Mouse (Mus musculus): Measurements from ENCODE around the gene Exoc3. TPM values are rescaled to one million over a fixed set of nuclear protein-coding genes. Genes with fewer than 3 reads are reported as not detected.

Exoc3 gene
- polyA plus RNA-seq (2012; rRNA removed) = 50.8 and 83.6 TPM in 2 replicates

GRCm38 (mm10) chr13:74208317-74208985 lies at the start of gene Exoc3:
Gene Exoc3 (minus strand): TSS chr13:74208732.

GRCm38 (mm10) chr13:74121141-74121602 lies 87.4 kb downstream of the Exoc3 start, which contains the start of gene Slc9a3:
Gene Slc9a3 (plus strand): TSS chr13:74121457.

Other genes starting within 250 kb of the Exoc3 start
- gene Zdhhc11, start 244.9 kb downstream of the Exoc3 start, polyA plus RNA-seq (2012; rRNA removed) = 0.04 TPM in 1 of 2 replicates, not detected in the other
- gene Tppp, start 199.3 kb downstream of the Exoc3 start, polyA plus RNA-seq (2012; rRNA removed) = 1.8 and 2.9 TPM in 2 replicates
- 16.9 and 22.0 TPM in 2 replicates for gene Cep72, start 146.4 kb downstream of the Exoc3 start, polyA plus RNA-seq (2012; rRNA removed)
- gene Slc9a3, start 87.3 kb downstream of the Exoc3 start, polyA plus RNA-seq (2012; rRNA removed) = not detected in 2 replicates
- gene Ahrr, start 83.6 kb upstream of the Exoc3 start, polyA plus RNA-seq (2012; rRNA removed) = 1.4 and 2.2 TPM in 2 replicates
- 78.0 and 119 TPM in 2 replicates for gene Pdcd6, start 108.8 kb upstream of the Exoc3 start, polyA plus RNA-seq (2012; rRNA removed)
- gene Sdha, start 141.5 kb upstream of the Exoc3 start, polyA plus RNA-seq (2012; rRNA removed) = 142 and 157 TPM in 2 replicates
- 28.5 and 48.1 TPM in 2 replicates for gene Ccdc127, start 141.6 kb upstream of the Exoc3 start, polyA plus RNA-seq (2012; rRNA removed)
- gene Lrrc14b, start 155.3 kb upstream of the Exoc3 start, polyA plus RNA-seq (2012; rRNA removed) = 0.06 and 0.30 TPM in 2 replicates
- gene Zfp72, start 182.1 kb upstream of the Exoc3 start, polyA plus RNA-seq (2012; rRNA removed) = 1.2 and 1.8 TPM in 2 replicates
- gene Ftl1-ps1, start 191.0 kb upstream of the Exoc3 start, polyA plus RNA-seq (2012; rRNA removed) = 35.2 and 45.0 TPM in 2 replicates

Data from central nervous system, embryonic 11.5 days (tissue).